Mouse (Mus musculus) heart, embryonic 15.5 days (tissue): ENCODE results near the gene Tctex1d1. TPM values are rescaled to one million over a fixed set of nuclear protein-coding genes. Genes with fewer than 3 reads are reported as not detected.

ENCODE experiments used
- ATAC-seq: fragments of 200-750 bp; cut with Nextera tagmentation; replicated peaks from 2 replicates; pipeline ENCODE4 v1.8.0; 2017; ENCODE audit warnings: low read depth, moderate TSS enrichment; ENCODE audit not compliant: insufficient number of reproducible peaks, insufficient read depth, low FRiP score
- H3K27ac ChIP-seq: fragments of 300-500 bp; sonication (generic); 2 replicates; pipeline ENCODE4 v1.5.1; 2015; ENCODE audit warnings: mild to moderate bottlenecking, inconsistent platforms
- H3K27me3 ChIP-seq: fragments of 300-500 bp; sonication (generic); 2 replicates; pipeline ENCODE4 v1.6.1; 2015; ENCODE audit warnings: inconsistent platforms
- H3K36me3 ChIP-seq: fragments of 300-500 bp; sonication (generic); 2 replicates; pipeline ENCODE4 v1.6.1; 2015; ENCODE audit warnings: mild to moderate bottlenecking, inconsistent platforms
- H3K4me1 ChIP-seq: fragments of 300-500 bp; sonication (generic); replicated peaks from 2 replicates; pipeline ENCODE4 v1.6.1; 2015; ENCODE audit warnings: inconsistent platforms
- H3K4me2 ChIP-seq: fragments of 300-500 bp; sonication (generic); 2 replicates; pipeline ENCODE4 v1.6.1; 2015; ENCODE audit warnings: inconsistent platforms, mild to moderate bottlenecking, moderate library complexity
- H3K4me3 ChIP-seq: fragments of 300-500 bp; sonication (generic); 2 replicates; pipeline ENCODE4 v1.5.1; 2015; ENCODE audit warnings: mild to moderate bottlenecking, inconsistent platforms
- H3K9ac ChIP-seq: fragments of 300-500 bp; sonication (generic); 2 replicates; pipeline ENCODE4 v1.6.1; 2015; ENCODE audit warnings: mild to moderate bottlenecking, inconsistent platforms
- H3K9me3 ChIP-seq: fragments of 300-500 bp; sonication (generic); replicated peaks from 2 replicates; pipeline ENCODE4 v1.6.1; 2016; ENCODE audit warnings: inconsistent platforms
- WGBS: fragments of 180-500 bp; shearing (Covaris S2); methylation state at CpG from one replicate; pipeline ENCODE4 v1.1.7; 2015; ENCODE audit warnings: mixed read lengths; 5-methylcytosine and 5-hydroxymethylcytosine counted together
- polyA plus RNA-seq: library from polyadenylated mRNA; unstranded; fragments of >200 nt; fragmentation: Nextera tagmentation; extraction: Ambion mirVana; gene quantifications from 2 replicates; pipeline ENCODE4 v1.2.1, GENCODE M21; 2015

Tctex1d1 gene
- polyA plus RNA-seq, 1 experiment from 2014 or later = not detected

GRCm38 (mm10) chr4:102971159-102971558 is 7.2 kb upstream of the Tctex1d1 start:
- Histone ChIP-seq H3K27me3 (no peaks in the 10 kb centered on the region), H3K4me3 (no peak overlapping the region), H3K9ac (no peak overlapping the region), H3K36me3 (no peaks in the 10 kb centered on the region), H3K9me3 (no peaks in the 10 kb centered on the region), H3K27ac (no peak overlapping the region), H3K4me2 (no peak overlapping the region), H3K4me1 (no peaks in the 10 kb centered on the region)
- WGBS = 67% methylated on average over 5 of the region's 5 CpGs
- no peak for ATAC-seq

- WGBS = 63% methylated on average over 3 of the region's 3 CpGs
- Histone ChIP-seq H3K27me3 (peaks cover 5% of the 10 kb centered on the region; the same call in 1 of the 2 replicates), H3K27ac (no peak overlapping the region), H3K9me3 (no peaks in the 10 kb centered on the region), H3K4me1 (no peaks in the 10 kb centered on the region), H3K4me3 (no peak overlapping the region), H3K36me3 (no peaks in the 10 kb centered on the region), H3K9ac (no peak overlapping the region), H3K4me2 (no peak overlapping the region)
- ATAC-seq = no peak
Measured at GRCm38 (mm10) chr4:102972071-102972470, 6.3 kb upstream of the Tctex1d1 start.

GRCm38 (mm10) chr4:102974172-102974571 is 4.2 kb upstream of the Tctex1d1 start:
- Histone ChIP-seq H3K27ac (no peak overlapping the region), H3K4me3 (no peak overlapping the region), H3K4me1 (peaks cover 9% of the 10 kb centered on the region), H3K27me3 (peaks cover 11% of the 10 kb centered on the region), H3K4me2 (no peak overlapping the region), H3K9ac (no peak overlapping the region), H3K36me3 (no peaks in the 10 kb centered on the region), H3K9me3 (no peaks in the 10 kb centered on the region)
- WGBS = 68% methylated on average over 5 of the region's 5 CpGs
- no peak for ATAC-seq

- WGBS = 62% methylated on average over 12 of the region's 12 CpGs
- Histone ChIP-seq H3K4me3 (no peak overlapping the region), H3K36me3 (no peaks in the 10 kb centered on the region), H3K27ac (no peak overlapping the region), H3K4me1 (peaks cover 10% of the 10 kb centered on the region), H3K9me3 (no peaks in the 10 kb centered on the region), H3K27me3 (peaks cover 11% of the 10 kb centered on the region), H3K4me2 (no peak overlapping the region), H3K9ac (no peak overlapping the region)
- no peak for ATAC-seq
Measured at GRCm38 (mm10) chr4:102976290-102977275, 1.8 kb upstream of the Tctex1d1 start.

- no peak overlapping the region for H3K9ac ChIP-seq
- H3K27me3 ChIP-seq = peaks cover 11% of the 10 kb centered on the region
- no peaks in the 10 kb centered on the region for H3K36me3 ChIP-seq
- ATAC-seq = no peak
- 11% methylated on average over 16 of the region's 16 CpGs for WGBS
- peaks cover 10% of the 10 kb centered on the region for H3K4me1 ChIP-seq
- 0 out of 2 replicates have a peak overlapping the region, but pooled peaks have one; percentile 18 for H3K4me3 ChIP-seq
- H3K27ac ChIP-seq = no peak overlapping the region
- no peaks in the 10 kb centered on the region for H3K9me3 ChIP-seq
- H3K4me2 ChIP-seq = peak overlapping the region; percentile 81
Measured at GRCm38 (mm10) chr4:102977778-102978321, 556 bp upstream of the Tctex1d1 start.

- WGBS = 38% methylated on average over 5 of the region's 5 CpGs
- Histone ChIP-seq H3K9ac (no peak overlapping the region), H3K9me3 (no peaks in the 10 kb centered on the region), H3K4me1 (peaks cover 10% of the 10 kb centered on the region), H3K27me3 (peaks cover 11% of the 10 kb centered on the region), H3K36me3 (no peaks in the 10 kb centered on the region), H3K4me3 (peak overlapping the region; percentile 44), H3K27ac (no peak overlapping the region), H3K4me2 (peak overlapping the region; percentile 81)
- no peak for ATAC-seq
Measured at GRCm38 (mm10) chr4:102979385-102979784, 979 bp downstream of the Tctex1d1 start.

GRCm38 (mm10) chr4:102981709-102982108 is 3.3 kb downstream of the Tctex1d1 start:
- no peak for ATAC-seq
- no peaks in the 10 kb centered on the region for H3K36me3 ChIP-seq
- no peaks in the 10 kb centered on the region for H3K9me3 ChIP-seq
- 79% methylated on average over 8 of the region's 8 CpGs for WGBS
- peaks cover 9% of the 10 kb centered on the region for H3K27me3 ChIP-seq
- H3K9ac ChIP-seq = no peak overlapping the region
- no peak overlapping the region for H3K4me3 ChIP-seq
- H3K27ac ChIP-seq = no peak overlapping the region
- no peak overlapping the region for H3K4me2 ChIP-seq
- peaks cover 10% of the 10 kb centered on the region for H3K4me1 ChIP-seq

GRCm38 (mm10) chr4:102986173-102986572 is 7.8 kb downstream of the Tctex1d1 start:
- Histone ChIP-seq H3K27ac (no peak overlapping the region), H3K4me1 (no peaks in the 10 kb centered on the region), H3K27me3 (no peaks in the 10 kb centered on the region), H3K4me2 (no peak overlapping the region), H3K9ac (no peak overlapping the region), H3K9me3 (no peaks in the 10 kb centered on the region), H3K4me3 (no peak overlapping the region), H3K36me3 (no peaks in the 10 kb centered on the region)
- no peak for ATAC-seq
- WGBS = 72% methylated on average over 7 of the region's 7 CpGs

GRCm38 (mm10) chr4:102986917-102987316 is 8.5 kb downstream of the Tctex1d1 start:
- H3K9me3 ChIP-seq = no peaks in the 10 kb centered on the region
- H3K9ac ChIP-seq = no peak overlapping the region
- no peak for ATAC-seq
- WGBS = 1% methylated on average over 2 of the region's 2 CpGs
- no peaks in the 10 kb centered on the region for H3K4me1 ChIP-seq
- H3K27me3 ChIP-seq = no peaks in the 10 kb centered on the region
- no peak overlapping the region for H3K4me3 ChIP-seq
- no peaks in the 10 kb centered on the region for H3K36me3 ChIP-seq
- no peak overlapping the region for H3K27ac ChIP-seq
- H3K4me2 ChIP-seq = no peak overlapping the region

GRCm38 (mm10) chr4:102987325-102987724 is 8.9 kb downstream of the Tctex1d1 start:
- 32% methylated on average over 4 of the region's 4 CpGs for WGBS

GRCm38 (mm10) chr4:102987756-102988155 is 9.3 kb downstream of the Tctex1d1 start:
- Histone ChIP-seq H3K27ac (no peak overlapping the region), H3K9ac (no peak overlapping the region), H3K27me3 (no peaks in the 10 kb centered on the region), H3K36me3 (no peaks in the 10 kb centered on the region), H3K4me3 (no peak overlapping the region), H3K9me3 (no peaks in the 10 kb centered on the region), H3K4me1 (no peaks in the 10 kb centered on the region), H3K4me2 (no peak overlapping the region)
- no peak for ATAC-seq
- WGBS = 66% methylated on average over 2 of the region's 2 CpGs

More at GRCm38 (mm10) chr4:102987325-102987724, 8.9 kb downstream of the Tctex1d1 start:
- ATAC-seq = no peak
- Histone ChIP-seq H3K36me3 (no peaks in the 10 kb centered on the region), H3K27me3 (no peaks in the 10 kb centered on the region), H3K9me3 (no peaks in the 10 kb centered on the region), H3K4me2 (no peak overlapping the region), H3K4me3 (no peak overlapping the region), H3K9ac (no peak overlapping the region), H3K4me1 (no peaks in the 10 kb centered on the region), H3K27ac (no peak overlapping the region)
